Mouse (Mus musculus) hindbrain, embryonic 11.5 days (tissue): ENCODE results near the gene Cstb. TPM values are rescaled to one million over a fixed set of nuclear protein-coding genes. Genes with fewer than 3 reads are reported as not detected.
A peak's percentile ranks its signal among the peaks of the same experiment; 100 is the strongest.

Experiments
- ATAC-seq: fragments of 200-750 bp; cut with Nextera tagmentation; 2 replicates; pipeline ENCODE4 v1.8.0; 2017; ENCODE audit warnings: mild to moderate bottlenecking, moderate TSS enrichment, moderate library complexity; ENCODE audit not compliant: low FRiP score
- DNase-seq: peaks from one replicate; pipeline ENCODE4 v3.0.0-alpha.2; 2015; ENCODE audit warnings: low spot score
- H3K27ac ChIP-seq: fragments of 300-500 bp; sonication (generic); 2 replicates; pipeline ENCODE4 v1.5.1; 2014; ENCODE audit warnings: mild to moderate bottlenecking, low read depth, low read length
- H3K27me3 ChIP-seq: fragments of 300-500 bp; sonication (generic); 2 replicates; pipeline ENCODE4 v1.6.1; 2014; ENCODE audit warnings: mild to moderate bottlenecking, low read length, moderate library complexity, mixed read lengths; ENCODE audit not compliant: control insufficient read depth, insufficient read depth
- H3K36me3 ChIP-seq: fragments of 300-500 bp; sonication (generic); 2 replicates; pipeline ENCODE4 v1.6.1; 2014; ENCODE audit warnings: mild to moderate bottlenecking, low read length, moderate library complexity, mixed read lengths; ENCODE audit not compliant: control insufficient read depth, insufficient read depth
- H3K4me1 ChIP-seq: fragments of 300-500 bp; sonication (generic); replicated peaks from 2 replicates; pipeline ENCODE4 v1.6.1; 2014; ENCODE audit warnings: low read length, mixed read lengths; ENCODE audit not compliant: control insufficient read depth, insufficient read depth
- H3K4me2 ChIP-seq: fragments of 300-500 bp; sonication (generic); replicated peaks from 2 replicates; pipeline ENCODE4 v1.6.1; 2014; ENCODE audit warnings: mild to moderate bottlenecking, low read depth, low read length
- H3K4me3 ChIP-seq: fragments of 300-500 bp; sonication (generic); 2 replicates; pipeline ENCODE4 v1.5.1; 2014; ENCODE audit warnings: low read depth, low read length
- H3K9ac ChIP-seq: fragments of 300-500 bp; sonication (generic); 2 replicates; pipeline ENCODE4 v1.6.1; 2014; ENCODE audit warnings: low read depth, low read length
- H3K9me3 ChIP-seq: fragments of 300-500 bp; sonication (generic); 2 replicates; pipeline ENCODE4 v1.6.1; 2016; ENCODE audit warnings: low read length; ENCODE audit not compliant: control insufficient read depth
- WGBS: fragments of 180-500 bp; shearing (Covaris S2); extraction: QIAGEN DNeasy Blood & Tissue Kit; methylation state at CpG from one replicate; pipeline ENCODE4 v1.1.7; 2014; 5-methylcytosine and 5-hydroxymethylcytosine counted together
- polyA plus RNA-seq: library from polyadenylated mRNA; unstranded; fragments of >200 nt; fragmentation: Nextera tagmentation; extraction: Ambion mirVana; gene quantifications from 2 replicates; pipeline ENCODE4 v1.2.1, GENCODE M21; 2014

The Cstb gene
- polyA plus RNA-seq, 1 experiment from 2014 or later, result 117 TPM

- Histone ChIP-seq H3K4me3 (peak overlapping the region; percentile 80), H3K4me2 (peak overlapping the region; percentile 91), H3K9me3 (no peaks in the 10 kb centered on the region), H3K36me3 (peaks cover 5% of the 10 kb centered on the region; the same call in 1 of the 2 replicates), H3K4me1 (0 out of 2 replicates have a peak, but pooled peaks cover 3% of the 10 kb centered on the region), H3K27ac (no peak overlapping the region), H3K27me3 (no peaks in the 10 kb centered on the region), H3K9ac (peak overlapping the region; percentile 86)
- DNase-seq (no peak), ATAC-seq (no peak)
- WGBS, result 53% methylated on average over 6 of the region's 6 CpGs
These were observed 757 bp downstream of the Cstb start for GRCm38 (mm10) chr10:78426117-78426735.

- WGBS, result 92% methylated on average over 11 of the region's 11 CpGs
- Histone ChIP-seq H3K27ac (no peak overlapping the region), H3K9ac (no peak overlapping the region), H3K9me3 (no peaks in the 10 kb centered on the region), H3K27me3 (no peaks in the 10 kb centered on the region), H3K4me3 (no peak overlapping the region), H3K4me1 (0 out of 2 replicates have a peak, but pooled peaks cover 3% of the 10 kb centered on the region), H3K36me3 (peaks cover 5% of the 10 kb centered on the region; the same call in 1 of the 2 replicates), H3K4me2 (no peak overlapping the region)
- no peak for DNase-seq
- ATAC-seq, result no peak
These were observed 2.6 kb downstream of the Cstb start for GRCm38 (mm10) chr10:78428070-78428469.

GRCm38 (mm10) chr10:78429180-78429579, 3.7 kb downstream of the Cstb start:
- Histone ChIP-seq H3K9ac (no peak overlapping the region), H3K4me2 (no peak overlapping the region)

GRCm38 (mm10) chr10:78429776-78430175, 4.3 kb downstream of the Cstb start:
- H3K4me3 ChIP-seq, result no peak overlapping the region
- H3K36me3 ChIP-seq, result peaks cover 5% of the 10 kb centered on the region; the same call in 1 of the 2 replicates
- H3K27ac ChIP-seq, result no peak overlapping the region
- 93% methylated on average over 2 of the region's 2 CpGs for WGBS
- no peak overlapping the region for H3K4me2 ChIP-seq
- H3K27me3 ChIP-seq, result no peaks in the 10 kb centered on the region
- 0 out of 2 replicates have a peak, but pooled peaks cover 3% of the 10 kb centered on the region for H3K4me1 ChIP-seq
- H3K9me3 ChIP-seq, result no peaks in the 10 kb centered on the region
- no peak for DNase-seq
- H3K9ac ChIP-seq, result no peak overlapping the region
- ATAC-seq, result no peak

More at GRCm38 (mm10) chr10:78429180-78429579, 3.7 kb downstream of the Cstb start:
- peaks cover 5% of the 10 kb centered on the region; the same call in 1 of the 2 replicates for H3K36me3 ChIP-seq
- H3K27ac ChIP-seq, result no peak overlapping the region
- 94% methylated on average over 5 of the region's 5 CpGs for WGBS
- no peak overlapping the region for H3K4me3 ChIP-seq
- H3K27me3 ChIP-seq, result no peaks in the 10 kb centered on the region
- ATAC-seq (no peak), DNase-seq (no peak)
- H3K9me3 ChIP-seq, result no peaks in the 10 kb centered on the region
- H3K4me1 ChIP-seq, result 0 out of 2 replicates have a peak, but pooled peaks cover 3% of the 10 kb centered on the region

- Histone ChIP-seq H3K27ac (no peak overlapping the region), H3K9ac (no peak overlapping the region), H3K4me1 (no peaks in the 10 kb centered on the region), H3K9me3 (no peaks in the 10 kb centered on the region), H3K4me2 (no peak overlapping the region), H3K36me3 (peaks cover 3% of the 10 kb centered on the region; the same call in 1 of the 2 replicates), H3K27me3 (no peaks in the 10 kb centered on the region), H3K4me3 (no peak overlapping the region)
- DNase-seq (no peak), ATAC-seq (no peak)
- WGBS, result 78% methylated on average over 3 of the region's 3 CpGs
These were observed 7.4 kb downstream of the Cstb start for GRCm38 (mm10) chr10:78432853-78433252.

GRCm38 (mm10) chr10:78438094-78438493, 12.6 kb downstream of the Cstb start:
- H3K27me3 ChIP-seq, result no peaks in the 10 kb centered on the region
- no peaks in the 10 kb centered on the region for H3K36me3 ChIP-seq
- no peaks in the 10 kb centered on the region for H3K9me3 ChIP-seq
- DNase-seq (peak; percentile 86), ATAC-seq (peak; percentile 58)
- H3K4me1 ChIP-seq, result no peaks in the 10 kb centered on the region
- H3K27ac ChIP-seq, result no peak overlapping the region
- no peak overlapping the region for H3K4me2 ChIP-seq
- no peak overlapping the region for H3K4me3 ChIP-seq
- 18% methylated on average over 5 of the region's 5 CpGs for WGBS
- no peak overlapping the region for H3K9ac ChIP-seq

- WGBS, result 70% methylated on average over 5 of the region's 5 CpGs
- H3K4me2 ChIP-seq, result no peak overlapping the region
- no peaks in the 10 kb centered on the region for H3K36me3 ChIP-seq
- no peaks in the 10 kb centered on the region for H3K9me3 ChIP-seq
- no peak overlapping the region for H3K27ac ChIP-seq
- DNase-seq (peak; percentile 52), ATAC-seq (no peak)
- no peak overlapping the region for H3K4me3 ChIP-seq
- no peaks in the 10 kb centered on the region for H3K27me3 ChIP-seq
- no peak overlapping the region for H3K9ac ChIP-seq
- H3K4me1 ChIP-seq, result no peaks in the 10 kb centered on the region
These were observed 14.1 kb downstream of the Cstb start for GRCm38 (mm10) chr10:78439550-78439949.

GRCm38 (mm10) chr10:78439990-78440389, 14.5 kb downstream of the Cstb start:
- ATAC-seq (no peak), DNase-seq (no peak)
- Histone ChIP-seq H3K4me1 (no peaks in the 10 kb centered on the region), H3K9ac (no peak overlapping the region), H3K9me3 (no peaks in the 10 kb centered on the region), H3K4me3 (no peak overlapping the region), H3K27ac (no peak overlapping the region), H3K27me3 (no peaks in the 10 kb centered on the region), H3K4me2 (no peak overlapping the region), H3K36me3 (no peaks in the 10 kb centered on the region)
- WGBS, result 85% methylated on average over 7 of the region's 7 CpGs

- DNase-seq (peak; percentile 51), ATAC-seq (peak; percentile 38; the same call in 1 of the 2 replicates)
- H3K4me2 ChIP-seq, result no peak overlapping the region
- no peak overlapping the region for H3K9ac ChIP-seq
- no peak overlapping the region for H3K27ac ChIP-seq
- no peaks in the 10 kb centered on the region for H3K4me1 ChIP-seq
- no peak overlapping the region for H3K4me3 ChIP-seq
- 64% methylated on average over 9 of the region's 9 CpGs for WGBS
- no peaks in the 10 kb centered on the region for H3K9me3 ChIP-seq
- H3K27me3 ChIP-seq, result no peaks in the 10 kb centered on the region
- H3K36me3 ChIP-seq, result no peaks in the 10 kb centered on the region
These were observed 15.3 kb downstream of the Cstb start for GRCm38 (mm10) chr10:78440812-78441211.
